7 mouse cellular contexts compared by ENCODE assay signal in genomic region chr10:122803906-122804305, GRCm38 (mm10).
A peak's percentile ranks its signal among the peaks of the same experiment; 100 is the strongest.
DNase-seq lines count a peak whose midpoint lies in the region; ATAC-seq and TF ChIP-seq lines count a peak whose summit lies in the region.

No protein-coding gene starts in this region.

- no peak overlapping the region for H3K4me3 ChIP-seq in CH12.LX (replicated peaks in 1 of 3; ENCODE audit: low read depth in 2 of 3, low read length in 2 of 3, poor library complexity in 1 of 3)
- H3K4me3 ChIP-seq in forebrain, postnatal 0 days (ENCODE audit: low read depth, low read length), result no peak overlapping the region
- no peak overlapping the region for H3K4me3 ChIP-seq in lung, embryonic 16.5 days (ENCODE audit: low read length)

- H3K4me1 ChIP-seq in CH12.LX (ENCODE audit: control insufficient read depth in 1 of 2, insufficient read depth in 2 of 2), result peaks cover 0 to 25% of the 10 kb centered on the region in 2 experiments; a peak in 2 of 4 replicates
- H3K4me1 ChIP-seq in forebrain, postnatal 0 days (ENCODE audit: insufficient read depth), result peaks cover 7% of the 10 kb centered on the region
- 0 out of 2 replicates have a peak, but pooled peaks cover 5% of the 10 kb centered on the region for H3K4me1 ChIP-seq in lung, embryonic 16.5 days (replicated peaks; ENCODE audit: control insufficient read depth, insufficient read depth, low read length)

- no peak overlapping the region for H3K27ac ChIP-seq in CH12.LX (ENCODE audit: insufficient read depth, low read depth)
- H3K27ac ChIP-seq in forebrain, postnatal 0 days (ENCODE audit: low read depth, low read length), result no peak overlapping the region
- H3K27ac ChIP-seq in lung, embryonic 16.5 days (ENCODE audit: low read length), result no peak overlapping the region

- H3K9ac ChIP-seq in CH12.LX (ENCODE audit: insufficient read depth, low read depth), result no peak overlapping the region
- no peak overlapping the region for H3K9ac ChIP-seq in forebrain, postnatal 0 days
- H3K9ac ChIP-seq in lung, embryonic 16.5 days (ENCODE audit: low read length), result no peak overlapping the region

- in situ Hi-C loops in CH12.LX (cut with MboI; ENCODE audit: low pct_ligation_motif_present, low pct_unique_long_range_greater_than_20kb, low sequenced_read_pairs), result loop anchor here (5.0 kb wide), 1 partner anchor 283 kb away; no protein-coding TSS in a partner anchor

- TF ChIP-seq CTCF in CH12.LX (conservative IDR thresholded peaks at IDR 0.05 in 1 of 2, IDR thresholded peaks at IDR 0.05 in 1 of 2; ENCODE audit: low read depth in 2 of 2, low read length in 2 of 2), result peak; percentile 42 to 90
- peak; percentile 88 for TF ChIP-seq CTCF in forebrain, postnatal 0 days (IDR thresholded peaks at IDR 0.05; ENCODE audit: low read depth)

- H3K27me3 ChIP-seq in CH12.LX (replicated peaks), result no peaks in the 10 kb centered on the region
- no peaks in the 10 kb centered on the region for H3K27me3 ChIP-seq in forebrain, postnatal 0 days (ENCODE audit: insufficient read depth, low read length)
- H3K27me3 ChIP-seq in lung, embryonic 16.5 days (ENCODE audit: control insufficient read depth, insufficient read depth, low read depth, low read length), result no peaks in the 10 kb centered on the region

- ATAC-seq in forebrain, postnatal 0 days, result peak; percentile 49; the same call in 1 of the 2 replicates
- peak; percentile 8 for ATAC-seq in lung, embryonic 16.5 days (ENCODE audit: low read depth)

- TF ChIP-seq EP300 in CH12.LX (IDR thresholded peaks at IDR 0.05; ENCODE audit: low read length), result no peak

- no peak overlapping the region for H3K4me2 ChIP-seq in CH12.LX (ENCODE audit: insufficient read depth, low read depth, poor library complexity, severe bottlenecking)
- no peak overlapping the region for H3K4me2 ChIP-seq in forebrain, postnatal 0 days (ENCODE audit: low read depth)
- H3K4me2 ChIP-seq in lung, embryonic 16.5 days (ENCODE audit: low read depth, low read length), result no peak overlapping the region

- H3K79me2 ChIP-seq in CH12.LX (replicated peaks; ENCODE audit: control insufficient read depth, extremely low read depth, insufficient read depth, poor library complexity, severe bottlenecking), result no peaks in the 10 kb centered on the region

- H3K36me3 ChIP-seq in CH12.LX (replicated peaks in 1 of 2; ENCODE audit: control insufficient read depth in 1 of 2, insufficient read depth in 1 of 2, low read length in 1 of 2), result no peaks in the 10 kb centered on the region
- H3K36me3 ChIP-seq in forebrain, postnatal 0 days (ENCODE audit: insufficient read depth), result no peaks in the 10 kb centered on the region
- H3K36me3 ChIP-seq in lung, embryonic 16.5 days (ENCODE audit: control insufficient read depth, insufficient read depth, low read length), result no peaks in the 10 kb centered on the region

- no peaks in the 10 kb centered on the region for H3K9me3 ChIP-seq in CH12.LX (replicated peaks; ENCODE audit: low read length)
- no peaks in the 10 kb centered on the region for H3K9me3 ChIP-seq in forebrain, postnatal 0 days (ENCODE audit: low read length)
- no peaks in the 10 kb centered on the region for H3K9me3 ChIP-seq in lung, embryonic 16.5 days (ENCODE audit: control insufficient read depth, low read length)

- peak; percentile 91 for TF ChIP-seq RAD21 in CH12.LX (IDR thresholded peaks at IDR 0.05; ENCODE audit: low read depth, low read length)

- 6% methylated on average over 7 of the region's 7 CpGs for WGBS in forebrain, postnatal 0 days
- WGBS in lung, embryonic 16.5 days, result 5% methylated on average over 7 of the region's 7 CpGs

- dilution Hi-C loops in CH12.LX (cut with MboI; ENCODE audit: extremely low pct_ligation_motif_present, extremely low pct_unique_long_range_greater_than_20kb, low sequenced_read_pairs), result no loop called here

- peak; percentile 59 for DNase-seq in A20 (ENCODE audit: low read depth, low spot score)
- peak; percentile 67 for DNase-seq in CH12.LX (ENCODE audit: extremely low read depth)
- peak; percentile 40 for DNase-seq in c-Kit-negative CD71-positive TER-119-positive erythroid progenitor cells, embryonic 14.5 days (ENCODE audit: low read depth, low spot score)
- DNase-seq in forebrain, postnatal 0 days, result peak; percentile 90
- peak; percentile 90 for DNase-seq in kidney, postnatal 10 days
- DNase-seq in skeletal muscle tissue, adult 2 months (ENCODE audit: low read depth, low spot score), result peak; percentile 74

- TF ChIP-seq POLR2A in CH12.LX (IDR thresholded peaks at IDR 0.05; ENCODE audit: low read depth, low read length), result no peak

TF ChIP-seq in CH12.LX, 34 proteins besides CTCF, POLR2A, EP300 and RAD21:
- TF ChIP-seq ZNF384 (IDR thresholded peaks at IDR 0.05; ENCODE audit: low read depth, low read length) (peak; percentile 40; the same call in 1 of the 2 replicates), USF2 (conservative IDR thresholded peaks at IDR 0.05; ENCODE audit: low read depth, low read length) (no peak), MEF2A (IDR thresholded peaks at IDR 0.05; ENCODE audit: borderline replicate concordance, low read depth, low read length) (no peak), UBTF (IDR thresholded peaks at IDR 0.05; ENCODE audit: low read depth, low read length) (no peak), NELFE (IDR thresholded peaks at IDR 0.05; ENCODE audit: low read depth, low read length) (no peak; the same call in 1 of the 2 replicates), GABPA (IDR thresholded peaks at IDR 0.05; ENCODE audit: insufficient replicate concordance, low read depth, low read length) (no peak), SMC3 (IDR thresholded peaks at IDR 0.05; ENCODE audit: low read depth, low read length) (peak; percentile 86), SIN3A (IDR thresholded peaks at IDR 0.05; ENCODE audit: low read length) (no peak), USF1 (IDR thresholded peaks at IDR 0.05; ENCODE audit: low read depth, low read length) (no peak), IRF4 (IDR thresholded peaks at IDR 0.05; ENCODE audit: low read depth, low read length) (no peak), ZC3H11A (IDR thresholded peaks at IDR 0.05; ENCODE audit: low read depth, low read length) (peak; percentile 27), TCF12 (IDR thresholded peaks at IDR 0.05; ENCODE audit: low read depth, low read length) (no peak)

Comparison
In these comparisons a context has a peak if more than half of its experiments do, and no peak if none do; other contexts are left out.
1. DNase-seq: peak in every context shown above with its lines; median percentile 90 in forebrain, postnatal 0 days; 90 in kidney, postnatal 10 days; 74 in skeletal muscle tissue, adult 2 months; 67 in CH12.LX; 59 in A20; 40 in c-Kit-negative CD71-positive TER-119-positive erythroid progenitor cells, embryonic 14.5 days.